Mouse (Mus musculus) limb, embryonic 12.5 days (tissue): ENCODE measurements at regions not wholly inside any gene's neighbourhood (a gene's known extent, or its start where the extent isn't known, plus 50 kb on each side); places are given as distances from the start of the nearest gene placed in this dataset.

Experiments used
- ATAC-seq: fragments of 200-750 bp; cut with Nextera tagmentation; 2 replicates; pipeline ENCODE4 v1.8.0; 2017; ENCODE audit warnings: low read depth, moderate TSS enrichment; ENCODE audit not compliant: insufficient number of reproducible peaks, insufficient read depth, low FRiP score, low TSS enrichment
- H3K27ac ChIP-seq: fragments of 300-500 bp; sonication (generic); 2 replicates; pipeline ENCODE4 v1.5.1; 2016; ENCODE audit warnings: mild to moderate bottlenecking, moderate library complexity
- H3K27me3 ChIP-seq: fragments of 300-500 bp; sonication (generic); 2 replicates; pipeline ENCODE4 v1.6.1; 2016; ENCODE audit warnings: mild to moderate bottlenecking, moderate library complexity
- H3K36me3 ChIP-seq: fragments of 300-500 bp; sonication (generic); 2 replicates; pipeline ENCODE4 v1.6.1; 2016; ENCODE audit warnings: mild to moderate bottlenecking, moderate library complexity
- H3K4me1 ChIP-seq: fragments of 300-500 bp; sonication (generic); replicated peaks from 2 replicates; pipeline ENCODE4 v1.6.1; 2016
- H3K4me2 ChIP-seq: fragments of 300-500 bp; sonication (generic); 2 replicates; pipeline ENCODE4 v1.6.1; 2016; ENCODE audit warnings: mild to moderate bottlenecking, moderate library complexity
- H3K4me3 ChIP-seq: fragments of 300-500 bp; sonication (generic); replicated peaks from 2 replicates; pipeline ENCODE4 v1.5.1; 2016; ENCODE audit warnings: mild to moderate bottlenecking
- H3K9ac ChIP-seq: fragments of 300-500 bp; sonication (generic); replicated peaks from 2 replicates; pipeline ENCODE4 v1.6.1; 2016; ENCODE audit warnings: mild to moderate bottlenecking, moderate library complexity
- H3K9me3 ChIP-seq: fragments of 300-500 bp; sonication (generic); 2 replicates; pipeline ENCODE4 v1.6.1; 2016; ENCODE audit warnings: mild to moderate bottlenecking, moderate library complexity
- WGBS: fragments of 180-500 bp; shearing (Covaris S2); methylation state at CpG from one replicate; pipeline ENCODE4 v1.1.7; 2016; 5-methylcytosine and 5-hydroxymethylcytosine counted together

DNA sequence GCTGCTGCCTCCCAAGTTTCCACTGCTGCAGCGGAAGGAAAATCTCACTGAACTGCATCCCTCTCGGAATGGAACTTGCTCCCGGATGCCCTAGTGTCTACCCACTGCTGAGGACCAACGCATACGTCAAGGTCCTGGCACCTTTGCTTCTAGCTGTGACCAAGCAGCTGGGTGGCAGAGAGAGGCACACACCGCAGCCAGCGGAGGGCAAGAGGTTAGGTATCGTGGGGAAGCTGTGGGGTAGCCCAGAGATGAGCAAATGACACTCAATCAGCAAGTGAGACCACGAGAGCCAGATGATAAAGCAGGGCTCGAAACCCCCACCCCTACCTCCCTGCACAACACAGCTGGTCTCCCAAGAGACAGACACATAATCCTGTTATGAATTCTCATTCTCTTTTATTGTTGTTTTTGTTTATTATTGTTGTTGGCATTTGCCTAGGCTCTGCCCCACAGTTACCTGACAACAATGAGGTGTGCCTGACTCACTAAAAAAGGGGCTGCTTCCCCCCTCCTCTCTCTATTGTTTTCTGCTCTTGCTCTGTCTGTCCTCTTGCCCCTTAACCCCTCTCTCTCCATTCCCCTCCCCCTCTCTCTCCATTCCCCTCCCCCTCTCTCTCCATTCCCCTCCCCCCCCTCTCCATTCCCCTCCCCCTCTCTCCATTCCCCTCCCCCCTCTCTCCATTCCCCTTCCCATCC lies 112.0 kb upstream of the Spred2 start:
- Histone ChIP-seq H3K27ac (no peak overlapping the region), H3K9ac (no peak overlapping the region), H3K4me2 (no peak overlapping the region), H3K36me3 (no peaks in the 10 kb centered on the region), H3K27me3 (peaks cover 8% of the 10 kb centered on the region; the same call in 1 of the 2 replicates), H3K4me1 (peaks cover 18% of the 10 kb centered on the region), H3K9me3 (peaks cover 6% of the 10 kb centered on the region; the same call in 1 of the 2 replicates), H3K4me3 (no peak overlapping the region)
- 14% methylated on average over 10 of the region's 10 CpGs for WGBS
- no peak; the same call in 1 of the 2 replicates for ATAC-seq

DNA sequence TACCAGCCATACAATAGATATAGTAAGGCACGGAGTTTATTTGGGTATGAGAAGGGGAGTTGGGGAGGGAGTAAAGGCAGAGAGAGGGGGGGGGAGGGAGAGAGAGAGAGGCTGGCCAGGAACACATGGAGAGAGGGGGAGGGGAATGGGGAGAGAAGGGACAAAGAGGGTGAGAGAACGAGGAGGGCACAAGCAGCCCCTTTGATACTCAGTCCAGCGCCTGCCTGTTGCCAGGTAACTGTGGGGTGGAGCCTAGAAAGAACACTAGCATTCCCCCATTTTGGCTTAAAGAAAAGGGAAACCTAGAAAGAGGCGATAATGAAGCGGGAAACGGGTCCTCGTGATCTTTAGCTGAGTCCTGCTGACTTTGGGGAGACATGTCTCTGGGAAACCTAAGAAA lies 110.6 kb upstream of the Spred2 start:
- Histone ChIP-seq H3K27me3 (peaks cover 8% of the 10 kb centered on the region; the same call in 1 of the 2 replicates), H3K27ac (no peak overlapping the region), H3K4me1 (peaks cover 28% of the 10 kb centered on the region), H3K9me3 (peaks cover 6% of the 10 kb centered on the region; the same call in 1 of the 2 replicates), H3K4me3 (no peak overlapping the region), H3K4me2 (no peak overlapping the region), H3K36me3 (no peaks in the 10 kb centered on the region), H3K9ac (no peak overlapping the region)
- ATAC-seq: 0 out of 2 replicates have a peak, but pooled peaks have one; percentile 48
- WGBS: 75% methylated on average over 7 of the region's 7 CpGs

DNA sequence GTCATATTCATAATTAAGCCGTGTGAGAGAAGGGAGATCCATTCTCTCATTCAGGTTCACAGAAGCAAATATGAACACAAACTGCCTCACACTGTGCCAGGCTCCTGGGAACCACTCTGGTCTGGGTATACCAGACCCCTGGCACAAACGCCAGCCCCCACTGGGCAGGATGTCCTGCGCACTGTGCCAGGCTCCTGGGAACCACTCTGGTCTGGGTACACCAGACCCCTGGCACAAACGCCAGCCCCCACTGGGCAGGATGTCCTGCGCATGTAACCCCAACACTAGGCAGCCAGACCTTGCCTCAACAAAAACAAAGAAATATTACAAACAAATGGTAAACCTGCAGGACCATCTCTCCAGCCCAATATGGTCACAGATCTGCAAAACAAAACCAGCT lies 101.2 kb upstream of the Spred2 start:
- Histone ChIP-seq H3K27ac (no peak overlapping the region), H3K4me3 (no peak overlapping the region), H3K9me3 (no peaks in the 10 kb centered on the region), H3K36me3 (no peaks in the 10 kb centered on the region), H3K9ac (no peak overlapping the region), H3K4me2 (no peak overlapping the region), H3K27me3 (no peaks in the 10 kb centered on the region; the same call in 1 of the 2 replicates), H3K4me1 (0 out of 2 replicates have a peak, but pooled peaks cover 2% of the 10 kb centered on the region)
- WGBS: 76% methylated on average over 5 of the region's 5 CpGs
- ATAC-seq: no peak

DNA sequence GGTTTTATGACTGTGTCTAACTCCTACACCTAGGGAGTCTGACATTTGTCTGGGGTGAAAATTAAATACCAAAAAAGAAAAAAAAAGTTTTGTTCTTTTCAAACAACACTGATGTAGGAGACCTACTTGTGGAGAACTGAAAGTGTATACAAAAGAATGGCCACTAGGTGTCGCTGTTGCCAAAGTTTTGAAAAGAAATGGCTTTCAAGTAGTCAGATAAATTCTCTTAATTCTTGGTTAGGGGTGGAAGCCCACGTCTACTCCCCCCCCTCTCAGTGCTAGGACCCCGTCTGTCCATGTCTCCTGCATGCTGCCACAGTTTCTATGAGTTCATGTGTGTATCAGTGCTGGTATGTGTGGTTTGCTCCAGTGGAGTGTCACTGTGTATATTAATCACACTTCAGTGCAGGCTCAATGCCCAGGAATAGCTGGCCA lies 100.7 kb upstream of the Spred2 start:
- no peak overlapping the region for H3K27ac ChIP-seq
- H3K36me3 ChIP-seq: no peaks in the 10 kb centered on the region
- no peaks in the 10 kb centered on the region for H3K4me1 ChIP-seq
- 0% methylated on average over 3 of the region's 3 CpGs for WGBS
- no peak for ATAC-seq
- H3K4me3 ChIP-seq: no peak overlapping the region
- H3K9ac ChIP-seq: no peak overlapping the region
- H3K27me3 ChIP-seq: no peaks in the 10 kb centered on the region; the same call in 1 of the 2 replicates
- H3K9me3 ChIP-seq: no peaks in the 10 kb centered on the region
- no peak overlapping the region for H3K4me2 ChIP-seq

DNA sequence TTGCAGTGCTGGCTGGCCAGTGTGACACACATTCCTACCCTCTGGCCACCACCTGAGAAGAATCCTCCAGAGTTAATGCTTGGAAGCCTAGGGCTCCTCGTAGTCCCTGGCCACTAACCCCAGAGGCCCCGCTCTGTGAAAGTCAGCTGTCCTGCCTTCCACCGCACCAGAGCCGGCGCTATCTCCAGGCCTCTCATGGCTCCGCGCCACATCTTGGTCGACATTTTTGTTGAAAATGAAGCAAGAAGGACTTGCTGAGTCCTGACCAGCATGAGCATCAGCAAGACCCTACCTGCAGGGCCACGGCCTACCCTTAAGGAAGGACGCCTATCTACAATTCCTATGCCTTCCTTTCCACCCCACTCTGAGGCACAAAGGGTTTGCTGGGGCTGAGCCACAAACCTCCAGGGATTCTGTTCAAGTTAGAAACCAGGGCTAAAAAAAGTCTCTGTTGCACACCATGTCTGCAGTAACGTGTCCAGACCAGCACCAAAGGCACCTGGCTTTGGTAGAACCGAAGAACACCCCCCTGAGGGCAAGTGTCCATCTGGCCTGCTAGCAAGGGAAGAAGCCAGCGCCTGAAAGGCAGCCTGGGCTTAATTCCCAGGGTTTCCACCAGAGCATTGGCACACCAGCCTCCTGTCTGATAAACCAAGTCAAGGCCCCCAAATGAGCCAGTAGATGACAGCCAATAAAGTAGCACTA lies 97.5 kb upstream of the Spred2 start:
- H3K36me3 ChIP-seq: no peaks in the 10 kb centered on the region
- H3K4me3 ChIP-seq: no peak overlapping the region
- ATAC-seq: no peak
- H3K9me3 ChIP-seq: no peaks in the 10 kb centered on the region
- WGBS: 85% methylated on average over 13 of the region's 13 CpGs
- no peak overlapping the region for H3K9ac ChIP-seq
- H3K27me3 ChIP-seq: peaks cover 11% of the 10 kb centered on the region
- peaks cover 12% of the 10 kb centered on the region for H3K4me1 ChIP-seq
- H3K4me2 ChIP-seq: no peak overlapping the region
- no peak overlapping the region for H3K27ac ChIP-seq

DNA sequence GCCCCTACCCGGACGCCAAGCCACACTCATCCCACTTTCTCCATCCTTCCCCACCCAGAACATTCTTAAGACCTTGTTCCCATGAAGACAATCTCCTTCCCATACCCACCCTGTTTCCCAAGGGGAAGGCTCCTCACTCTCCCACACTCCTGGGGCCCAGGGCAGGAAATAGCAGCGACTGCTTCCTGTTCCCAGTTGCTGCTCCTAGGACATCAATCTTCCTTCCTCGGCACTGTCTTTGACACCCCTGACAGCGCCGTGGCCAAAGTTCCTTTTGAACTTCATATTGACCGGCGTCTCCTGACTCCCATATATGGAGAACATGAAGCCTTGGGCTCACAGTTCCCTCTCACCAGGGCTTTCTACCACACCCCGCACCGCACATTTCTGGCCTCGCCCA lies 96.2 kb upstream of the Spred2 start:
- Histone ChIP-seq H3K4me1 (peaks cover 12% of the 10 kb centered on the region), H3K36me3 (no peaks in the 10 kb centered on the region), H3K9ac (no peak overlapping the region), H3K4me2 (no peak overlapping the region), H3K27me3 (peaks cover 11% of the 10 kb centered on the region), H3K9me3 (no peaks in the 10 kb centered on the region), H3K27ac (no peak overlapping the region), H3K4me3 (no peak overlapping the region)
- 67% methylated on average over 11 of the region's 11 CpGs for WGBS
- no peak for ATAC-seq

DNA sequence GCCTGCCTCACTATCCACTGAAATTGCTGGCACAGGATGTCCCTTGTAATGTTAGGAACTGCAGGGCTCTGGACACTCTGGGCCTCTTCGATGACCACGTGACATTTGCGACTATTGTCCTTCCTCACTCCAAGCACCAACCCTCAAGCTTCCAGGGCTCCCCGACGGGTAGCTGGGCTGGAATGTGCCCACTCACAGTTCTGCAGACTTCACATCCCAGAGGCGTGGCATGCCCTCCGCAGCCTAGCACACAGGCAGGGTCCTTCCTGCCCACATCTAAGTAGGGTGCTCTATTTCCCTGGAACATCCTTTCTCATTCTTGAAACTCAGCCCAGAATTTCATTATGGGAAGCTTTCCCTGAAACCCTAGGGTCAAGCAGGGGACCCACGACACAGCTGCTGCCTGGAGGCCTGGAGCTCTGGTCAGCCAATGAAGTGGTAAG lies 95.2 kb upstream of the Spred2 start:
- Histone ChIP-seq H3K4me1 (peaks cover 12% of the 10 kb centered on the region), H3K4me2 (no peak overlapping the region), H3K27me3 (peaks cover 11% of the 10 kb centered on the region), H3K27ac (no peak overlapping the region), H3K9me3 (no peaks in the 10 kb centered on the region), H3K36me3 (no peaks in the 10 kb centered on the region), H3K4me3 (no peak overlapping the region), H3K9ac (no peak overlapping the region)
- ATAC-seq: no peak
- 63% methylated on average over 8 of the region's 8 CpGs for whole genome bisulfite sequencing

DNA sequence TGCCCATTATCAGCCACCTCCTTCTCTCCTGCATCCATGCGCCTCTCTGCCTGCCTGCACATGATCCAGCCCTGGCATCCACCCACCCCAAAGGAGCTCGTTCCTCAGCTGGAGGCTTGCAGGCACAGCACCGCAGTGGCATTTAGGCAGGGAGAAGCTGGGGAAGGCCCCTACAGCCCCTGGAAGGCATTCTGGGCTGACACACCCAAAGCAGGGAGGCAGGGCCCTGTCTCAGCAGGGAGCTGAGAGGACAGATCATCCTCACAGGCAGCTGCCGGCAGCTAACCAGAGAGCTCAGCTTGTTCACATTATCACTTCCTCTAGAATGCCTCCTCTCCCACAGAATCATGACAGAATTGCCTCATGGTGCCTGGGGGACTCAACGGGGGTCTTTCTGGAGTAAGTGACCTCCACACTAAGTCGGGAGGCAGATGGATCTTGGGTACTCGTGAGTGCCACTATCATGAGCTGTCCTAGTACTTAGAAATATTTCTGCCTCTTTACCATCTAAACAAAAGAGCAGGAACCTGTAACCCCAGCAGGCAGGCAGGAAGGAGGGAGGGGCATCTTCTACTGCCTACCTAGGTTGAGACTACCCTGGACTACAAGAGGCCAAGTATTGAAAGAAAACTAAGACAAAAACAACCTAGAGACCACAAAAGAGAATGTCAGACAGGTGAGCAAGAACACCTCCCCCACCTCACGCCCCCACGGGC lies 94.5 kb upstream of the Spred2 start:
- H3K27me3 ChIP-seq: peaks cover 11% of the 10 kb centered on the region
- no peak for ATAC-seq
- WGBS: 30% methylated on average over 9 of the region's 9 CpGs
- H3K4me1 ChIP-seq: peaks cover 13% of the 10 kb centered on the region
- no peak overlapping the region for H3K4me2 ChIP-seq
- H3K4me3 ChIP-seq: no peak overlapping the region
- no peaks in the 10 kb centered on the region for H3K9me3 ChIP-seq
- H3K36me3 ChIP-seq: no peaks in the 10 kb centered on the region
- no peak overlapping the region for H3K9ac ChIP-seq
- no peak overlapping the region for H3K27ac ChIP-seq

DNA sequence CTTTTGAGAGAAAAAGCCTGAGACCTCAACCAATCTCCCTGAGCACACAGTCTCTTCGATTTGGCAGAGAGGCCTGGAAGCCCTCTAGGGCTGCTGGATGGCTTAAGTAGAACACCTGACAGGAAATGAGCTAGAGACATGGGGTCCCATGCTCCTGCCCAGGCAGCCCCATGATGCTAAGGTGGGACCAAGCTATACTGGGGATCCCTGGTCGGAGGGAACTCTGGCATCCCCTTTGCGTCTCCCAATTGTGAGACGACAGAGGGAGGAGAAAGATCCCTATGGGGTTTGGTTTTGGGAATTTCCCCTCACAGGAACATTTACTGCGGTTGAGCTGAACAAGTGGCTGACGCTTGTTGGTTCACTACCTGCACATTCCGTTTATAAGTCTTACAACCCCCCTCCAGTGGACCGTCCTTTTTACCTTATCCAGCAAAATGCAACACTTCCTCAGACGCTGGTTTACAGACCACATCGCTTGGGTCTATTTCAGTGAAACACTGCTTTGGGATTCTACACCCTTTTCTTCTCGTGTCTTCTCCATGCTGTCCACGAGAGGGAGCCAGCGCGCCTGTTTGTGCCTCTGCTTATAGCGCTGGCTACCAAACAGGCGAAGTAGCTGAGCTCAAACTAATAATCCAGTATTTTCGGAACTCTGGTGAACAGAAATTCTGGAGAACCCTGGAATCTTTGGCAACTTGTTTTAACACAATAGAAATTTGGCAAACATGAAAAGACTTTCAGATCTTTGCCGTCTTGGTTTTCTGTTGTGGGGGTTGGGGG lies 93.7 kb upstream of the Spred2 start:
- Histone ChIP-seq H3K27me3 (peaks cover 11% of the 10 kb centered on the region), H3K27ac (no peak overlapping the region), H3K9me3 (no peaks in the 10 kb centered on the region), H3K4me2 (no peak overlapping the region), H3K36me3 (no peaks in the 10 kb centered on the region), H3K9ac (no peak overlapping the region; the same call in 1 of the 2 replicates), H3K4me1 (peaks cover 20% of the 10 kb centered on the region), H3K4me3 (no peak overlapping the region)
- WGBS: 15% methylated on average over 18 of the region's 18 CpGs
- ATAC-seq: peak; percentile 48; the same call in 1 of the 2 replicates

DNA sequence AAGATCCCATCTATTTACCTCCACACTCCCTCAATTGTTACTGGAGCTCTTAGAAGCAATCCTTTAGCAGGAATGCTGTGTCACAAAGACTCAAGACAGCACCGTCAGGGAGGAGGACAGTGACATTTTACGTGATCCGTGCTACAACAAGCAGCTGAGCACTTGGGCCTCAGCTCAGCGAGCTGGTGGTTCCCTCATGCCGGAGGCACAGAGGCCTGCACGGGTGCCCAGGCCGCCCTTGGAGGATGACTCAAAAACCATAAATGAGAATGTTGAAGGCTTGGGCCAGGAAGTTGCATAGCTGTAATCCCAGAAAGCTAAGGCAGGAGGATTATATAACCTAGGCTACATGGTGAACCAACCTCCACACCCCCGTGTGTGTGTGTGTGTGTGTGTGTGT lies 89.6 kb upstream of the Spred2 start:
- WGBS: 76% methylated on average over 8 of the region's 8 CpGs
- H3K4me1 ChIP-seq: peaks cover 25% of the 10 kb centered on the region
- 0 out of 2 replicates have a peak, but pooled peaks cover 4% of the 10 kb centered on the region for H3K27me3 ChIP-seq
- 0 out of 2 replicates have a peak, but pooled peaks cover 4% of the 10 kb centered on the region for H3K9me3 ChIP-seq
- no peak for ATAC-seq
- H3K27ac ChIP-seq: no peak overlapping the region
- no peak overlapping the region for H3K9ac ChIP-seq
- H3K4me3 ChIP-seq: no peak overlapping the region
- H3K36me3 ChIP-seq: no peaks in the 10 kb centered on the region
- H3K4me2 ChIP-seq: no peak overlapping the region
